Mouse (Mus musculus): ENCODE data around the gene Sptbn2. TPM values are rescaled to one million over a fixed set of nuclear protein-coding genes. Genes with fewer than 3 reads are reported as not detected.

Sptbn2 gene
- polyA plus RNA-seq, 1 experiment: 132 TPM

DNA sequence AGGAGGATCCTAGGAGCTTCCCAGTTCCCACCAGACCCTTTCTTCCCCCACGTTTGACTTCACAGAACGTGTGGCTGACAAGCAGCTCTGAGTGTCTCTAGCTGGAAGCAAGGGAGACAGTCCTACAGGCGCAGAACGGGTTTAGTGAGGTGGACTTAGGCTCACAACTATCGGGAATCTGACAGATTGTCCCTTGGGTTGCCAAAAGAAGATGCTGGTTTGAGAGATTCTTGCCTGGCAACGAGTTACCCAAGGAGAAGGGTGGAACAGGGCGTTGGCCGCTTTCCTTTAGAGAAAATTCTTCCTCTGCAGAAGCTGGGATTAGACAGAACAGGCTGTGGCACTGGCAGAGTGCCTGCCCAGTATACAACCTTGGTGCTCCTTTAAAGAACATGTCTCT lies 12.1 kb upstream of the Sptbn2 start:
- 5% methylated on average over 8 of the region's 8 CpGs for WGBS
- Histone ChIP-seq H3K27ac (ENCODE audit: insufficient read depth, low read length) (peak overlapping the region; percentile 95), H3K4me3 (replicated peaks; ENCODE audit: insufficient read depth, low read depth, low read length) (peak overlapping the region; percentile 51), H3K27me3 (ENCODE audit: control insufficient read depth, insufficient read depth, low read length) (no peaks in the 10 kb centered on the region), H3K4me1 (ENCODE audit: control insufficient read depth, insufficient read depth, low read length) (peaks cover 26% of the 10 kb centered on the region)
- DNase-seq: peak; percentile 60 to 68
- no peak for TF ChIP-seq CTCF (IDR thresholded peaks at IDR 0.05; ENCODE audit: borderline replicate concordance, insufficient read depth, low read depth, low read length)
- TF ChIP-seq POLR2A (IDR thresholded peaks at IDR 0.05; ENCODE audit: borderline replicate concordance, insufficient read depth, low read length): no peak

DNA sequence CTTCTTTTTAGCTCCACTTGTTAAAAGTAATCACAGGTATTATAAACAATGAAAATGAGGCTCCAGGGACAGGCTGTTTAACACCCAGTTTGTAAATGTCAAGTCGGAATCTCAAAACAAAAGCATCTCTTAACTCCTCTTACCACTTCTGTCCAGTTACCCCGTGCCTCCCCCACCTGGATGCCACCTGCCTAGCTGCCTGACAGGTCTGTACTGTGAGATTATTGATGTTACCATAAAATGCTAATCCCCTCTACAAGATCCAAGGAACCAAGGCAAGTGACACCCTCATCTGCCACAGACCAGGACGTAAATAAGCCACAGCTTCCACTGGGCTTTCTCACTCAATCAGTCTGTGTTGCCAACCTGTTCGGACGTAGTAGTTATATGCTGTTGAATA lies 11.1 kb upstream of the Sptbn2 start:
- 74% methylated on average over 5 of the region's 5 CpGs for WGBS

DNA sequence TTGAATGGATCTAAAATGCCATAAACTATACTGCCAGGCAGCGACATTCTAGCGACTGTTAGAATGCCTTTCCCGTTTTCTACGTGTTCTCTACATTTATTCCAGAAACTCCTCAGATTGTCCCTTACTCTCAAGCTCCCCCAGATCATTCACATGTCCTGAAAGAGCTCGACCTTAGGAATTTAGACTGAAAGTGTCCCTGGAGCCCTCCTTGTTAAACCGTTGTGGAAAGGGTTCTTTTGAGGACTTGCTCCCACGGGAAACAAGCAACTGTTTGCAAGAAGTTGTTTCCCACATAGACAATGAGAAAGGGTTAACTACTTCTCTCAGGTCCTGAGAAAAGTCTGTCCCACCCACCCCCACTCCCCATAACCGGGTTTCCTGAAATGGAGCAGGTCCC lies 10.3 kb upstream of the Sptbn2 start:
- Histone ChIP-seq H3K27ac (ENCODE audit: insufficient read depth, low read length) (no peak overlapping the region), H3K4me3 (replicated peaks; ENCODE audit: insufficient read depth, low read depth, low read length) (no peak overlapping the region), H3K27me3 (ENCODE audit: control insufficient read depth, insufficient read depth, low read length) (no peaks in the 10 kb centered on the region), H3K4me1 (ENCODE audit: control insufficient read depth, insufficient read depth, low read length) (peaks cover 26% of the 10 kb centered on the region)
- TF ChIP-seq CTCF (IDR thresholded peaks at IDR 0.05; ENCODE audit: borderline replicate concordance, insufficient read depth, low read depth, low read length) (no peak), POLR2A (IDR thresholded peaks at IDR 0.05; ENCODE audit: borderline replicate concordance, insufficient read depth, low read length) (no peak)
- DNase-seq: no peak
- 85% methylated on average over 8 of the region's 8 CpGs for WGBS

More for the DNA sequence above, 11.1 kb upstream of the Sptbn2 start:
- H3K27me3 ChIP-seq (ENCODE audit: control insufficient read depth, insufficient read depth, low read length): no peaks in the 10 kb centered on the region
- no peak for TF ChIP-seq CTCF (IDR thresholded peaks at IDR 0.05; ENCODE audit: borderline replicate concordance, insufficient read depth, low read depth, low read length)
- TF ChIP-seq POLR2A (IDR thresholded peaks at IDR 0.05; ENCODE audit: borderline replicate concordance, insufficient read depth, low read length): no peak
- peaks cover 26% of the 10 kb centered on the region for H3K4me1 ChIP-seq (ENCODE audit: control insufficient read depth, insufficient read depth, low read length)
- H3K4me3 ChIP-seq (replicated peaks; ENCODE audit: insufficient read depth, low read depth, low read length): no peak overlapping the region
- H3K27ac ChIP-seq (ENCODE audit: insufficient read depth, low read length): peak overlapping the region; percentile 24; the same call in 1 of the 2 replicates
- DNase-seq: no peak

DNA sequence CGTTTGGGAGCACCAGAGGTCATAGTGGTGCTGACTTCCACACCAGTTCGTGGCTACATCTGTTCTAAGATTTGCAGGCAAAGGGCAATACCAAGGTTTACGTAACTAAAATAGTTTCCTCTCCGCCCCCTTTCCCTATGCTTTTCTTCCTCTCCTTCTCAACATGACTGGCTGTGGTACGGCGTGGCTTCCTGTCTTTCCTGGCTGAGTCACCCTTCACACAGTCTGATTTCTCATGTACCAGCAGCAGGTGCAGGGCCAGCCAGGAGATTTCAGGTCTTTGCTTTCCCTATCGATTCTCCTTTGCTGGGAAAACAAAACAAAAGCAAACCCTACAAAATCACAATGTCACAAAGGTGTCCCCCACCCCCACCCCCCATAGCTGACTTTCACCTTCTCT lies 9.7 kb upstream of the Sptbn2 start:
- TF ChIP-seq CTCF (IDR thresholded peaks at IDR 0.05; ENCODE audit: borderline replicate concordance, insufficient read depth, low read depth, low read length) (no peak), POLR2A (IDR thresholded peaks at IDR 0.05; ENCODE audit: borderline replicate concordance, insufficient read depth, low read length) (no peak)
- Histone ChIP-seq H3K27me3 (ENCODE audit: control insufficient read depth, insufficient read depth, low read length) (no peaks in the 10 kb centered on the region), H3K27ac (ENCODE audit: insufficient read depth, low read length) (no peak overlapping the region), H3K4me1 (ENCODE audit: control insufficient read depth, insufficient read depth, low read length) (peaks cover 26% of the 10 kb centered on the region), H3K4me3 (replicated peaks; ENCODE audit: insufficient read depth, low read depth, low read length) (no peak overlapping the region)
- WGBS: 38% methylated on average over 7 of the region's 7 CpGs
- DNase-seq: no peak

DNA sequence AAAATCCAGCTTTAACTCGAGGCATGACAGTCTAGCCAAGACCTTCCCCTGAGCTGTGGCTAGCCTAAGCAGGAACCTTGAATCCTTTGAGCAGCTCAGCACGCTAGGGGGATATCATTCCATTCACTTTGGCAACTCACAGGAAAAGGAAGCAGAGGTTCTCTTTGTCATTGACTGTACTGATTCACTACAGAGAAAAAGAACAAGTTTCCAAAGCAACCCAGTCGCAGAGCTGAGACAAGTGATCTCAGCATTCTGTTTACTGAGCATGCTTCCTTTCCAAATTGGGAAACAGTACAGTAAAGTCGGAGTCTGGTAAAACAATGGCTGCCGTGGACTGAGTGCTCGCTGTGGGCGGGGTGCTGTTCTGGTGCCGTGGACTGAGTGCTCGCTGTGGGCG lies 2.2 kb upstream of the Sptbn2 start:
- no peak overlapping the region for H3K27ac ChIP-seq (ENCODE audit: insufficient read depth, low read length)
- H3K4me3 ChIP-seq (replicated peaks; ENCODE audit: insufficient read depth, low read depth, low read length): no peak overlapping the region
- 89% methylated on average over 10 of the region's 10 CpGs for WGBS
- no peak for DNase-seq
- TF ChIP-seq POLR2A (IDR thresholded peaks at IDR 0.05; ENCODE audit: borderline replicate concordance, insufficient read depth, low read length): no peak
- TF ChIP-seq CTCF (IDR thresholded peaks at IDR 0.05; ENCODE audit: borderline replicate concordance, insufficient read depth, low read depth, low read length): no peak
- H3K4me1 ChIP-seq (ENCODE audit: control insufficient read depth, insufficient read depth, low read length): peaks cover 3% of the 10 kb centered on the region
- no peaks in the 10 kb centered on the region for H3K27me3 ChIP-seq (ENCODE audit: control insufficient read depth, insufficient read depth, low read length)

DNA sequence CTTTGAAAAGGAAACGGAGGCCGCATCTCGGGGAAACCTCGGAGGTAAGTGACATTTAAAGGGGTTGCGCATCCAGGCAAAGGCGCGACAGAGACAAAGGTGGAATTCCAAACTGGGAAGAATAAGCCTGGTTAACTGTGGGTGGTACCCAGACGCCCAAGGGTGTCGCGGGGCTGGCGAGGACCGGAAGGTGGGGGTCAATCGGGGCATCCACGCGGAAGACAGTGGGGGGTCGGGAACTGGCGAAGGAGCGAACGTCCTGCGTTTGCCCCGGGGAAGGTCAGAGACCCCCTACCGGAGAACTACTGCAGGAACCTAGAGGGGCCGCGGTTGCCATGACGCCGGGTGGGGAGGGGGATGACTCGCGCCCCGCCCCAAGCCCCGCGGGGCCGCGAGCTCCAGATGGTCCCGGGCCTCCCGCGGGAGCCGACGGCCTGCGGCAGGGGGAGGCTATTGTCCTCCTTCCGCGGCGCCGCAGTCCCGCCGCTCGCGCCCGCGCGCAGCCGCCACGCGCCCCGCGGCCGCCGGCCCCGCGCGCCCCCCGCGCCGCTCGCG lies 711 bp downstream of the Sptbn2 start:
- peak in 1 of 2 experiments; percentile 71 for DNase-seq
- peak overlapping the region; percentile 99 for H3K4me3 ChIP-seq (replicated peaks; ENCODE audit: insufficient read depth, low read depth, low read length)
- H3K27me3 ChIP-seq (ENCODE audit: control insufficient read depth, insufficient read depth, low read length): no peaks in the 10 kb centered on the region
- 2% methylated on average over 43 of the region's 65 CpGs for WGBS
- H3K4me1 ChIP-seq (ENCODE audit: control insufficient read depth, insufficient read depth, low read length): peaks cover 15% of the 10 kb centered on the region
- TF ChIP-seq CTCF (IDR thresholded peaks at IDR 0.05; ENCODE audit: borderline replicate concordance, insufficient read depth, low read depth, low read length): no peak
- no peak; the same call in 1 of the 2 replicates for TF ChIP-seq POLR2A (IDR thresholded peaks at IDR 0.05; ENCODE audit: borderline replicate concordance, insufficient read depth, low read length)
- H3K27ac ChIP-seq (ENCODE audit: insufficient read depth, low read length): peak overlapping the region; percentile 98

DNA sequence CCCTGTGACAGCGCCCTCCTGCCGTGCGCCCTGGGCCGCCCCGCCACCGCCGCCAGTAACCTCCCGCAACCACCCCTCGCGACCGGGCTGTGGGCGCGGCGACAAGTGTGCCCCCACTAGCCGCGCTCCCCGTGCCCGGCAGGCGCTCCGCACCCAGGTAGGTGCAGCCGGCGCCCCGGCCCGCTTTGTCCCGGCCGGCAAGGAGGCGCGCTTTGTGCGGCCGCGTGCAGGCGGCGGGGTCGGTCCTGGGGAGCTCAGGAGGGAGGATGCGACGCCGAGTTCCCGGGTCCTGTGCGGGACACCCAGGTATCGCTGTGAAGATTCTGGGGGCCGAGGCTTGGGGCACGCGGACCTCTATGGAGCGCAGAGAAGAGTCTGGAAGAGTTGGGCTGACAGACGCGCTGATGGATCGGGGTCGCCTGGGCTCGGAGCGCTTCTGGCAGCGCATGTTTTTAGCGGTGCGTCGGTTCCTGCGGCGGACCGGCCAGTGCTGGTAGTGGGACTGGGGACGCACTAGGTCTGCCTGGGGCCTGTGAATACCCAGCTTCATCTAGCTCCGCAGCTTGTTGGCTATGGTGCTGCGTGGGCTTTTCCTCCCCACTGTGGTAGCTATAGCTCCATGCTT lies 1.3 kb downstream of the Sptbn2 start:
- WGBS: under 1% methylated on average over 58 of the region's 60 CpGs
- Histone ChIP-seq H3K27ac (ENCODE audit: insufficient read depth, low read length) (peak overlapping the region; percentile 94), H3K27me3 (ENCODE audit: control insufficient read depth, insufficient read depth, low read length) (no peaks in the 10 kb centered on the region), H3K4me1 (ENCODE audit: control insufficient read depth, insufficient read depth, low read length) (peaks cover 15% of the 10 kb centered on the region), H3K4me3 (replicated peaks; ENCODE audit: insufficient read depth, low read depth, low read length) (peak overlapping the region; percentile 99)
- TF ChIP-seq POLR2A (IDR thresholded peaks at IDR 0.05; ENCODE audit: borderline replicate concordance, insufficient read depth, low read length): no peak
- no peak for TF ChIP-seq CTCF (IDR thresholded peaks at IDR 0.05; ENCODE audit: borderline replicate concordance, insufficient read depth, low read depth, low read length)
- peak; percentile 55 to 74 for DNase-seq

Data from cerebellum, adult 2 months (tissue).